ENCODE assay signal across 8 mouse cellular contexts in the genomic region with DNA sequence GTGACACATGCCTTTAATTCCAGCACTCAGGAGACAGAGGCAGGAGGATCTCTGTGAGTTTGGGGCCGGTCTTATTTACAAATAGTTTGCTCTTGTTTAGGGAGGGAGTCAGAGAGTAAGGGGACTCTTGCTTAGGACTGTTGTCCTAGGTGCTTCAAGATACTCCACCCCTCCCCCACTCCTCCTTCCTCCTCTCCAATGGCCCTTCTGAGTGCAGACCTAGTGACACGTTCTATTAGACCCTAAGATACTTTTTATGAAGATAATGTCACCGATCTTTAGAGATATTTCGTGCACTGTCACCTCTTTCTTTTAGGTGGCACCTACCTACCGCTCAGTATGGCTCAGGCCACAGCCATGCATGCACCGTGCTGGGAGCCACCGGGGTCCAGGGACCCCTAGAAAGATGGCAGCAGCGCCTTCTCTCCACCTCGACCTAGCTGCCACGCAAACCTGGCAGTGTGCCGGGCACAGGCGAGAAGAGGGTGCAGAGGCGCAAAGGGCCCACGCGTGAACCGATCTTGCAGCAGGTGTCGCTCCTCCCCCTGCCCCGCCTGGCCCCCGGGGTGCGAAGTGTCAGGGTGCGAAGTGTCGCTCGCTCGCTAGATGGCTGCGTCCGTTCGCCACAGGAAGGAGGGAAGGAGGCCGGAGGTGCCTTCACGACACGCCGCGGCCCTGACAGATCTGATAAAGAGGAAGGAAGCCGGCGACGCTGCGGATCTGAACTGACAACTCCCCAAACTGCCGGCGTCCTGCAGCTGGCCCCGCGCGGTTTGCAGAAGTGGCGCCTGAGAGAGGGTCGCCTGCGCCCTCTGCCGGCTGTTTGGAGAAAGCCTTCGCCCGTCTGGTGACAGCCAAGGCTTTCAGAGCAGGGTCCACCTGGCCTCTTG.
DNase-seq lines count a peak whose midpoint lies in the region; ATAC-seq lines count a peak whose summit lies in the region.

No protein-coding gene starts in this region.

- peak; percentile 66 for DNase-seq in WW6 (ENCODE audit: low read depth, low spot score)
- DNase-seq in gastrocnemius, postnatal 10 days = peak; percentile 90
- peak; percentile 97 for DNase-seq in induced T-regulatory cell, adult 2 months (ENCODE audit: low read depth)
- DNase-seq in left cerebral cortex, adult 8-10 months (ENCODE audit: low spot score in 2 of 2) = peak; percentile 33 to 61
- peak; percentile 82 to 89 for DNase-seq in right cerebral cortex, postnatal 10 days (ENCODE audit: low spot score in 2 of 2)
- DNase-seq in urinary bladder, postnatal 25 days (ENCODE audit: low spot score) = peak; percentile 82

- ATAC-seq in common myeloid progenitor, adult 5-6 weeks (replicated peaks; ENCODE audit: low read depth, poor library complexity, severe bottlenecking) = peak; percentile 83
- peak; percentile 83 for ATAC-seq in megakaryocyte progenitor cell, adult 5-6 weeks (replicated peaks; ENCODE audit: poor library complexity)

Comparison
In these comparisons a context has a peak if more than half of its experiments do, and no peak if none do; other contexts are left out.
1. Peak in every context shown above with its lines: DNase-seq and ATAC-seq.
2. DNase-seq: peak in every context shown above with its lines; median percentile 97 in induced T-regulatory cell, adult 2 months; 90 in gastrocnemius, postnatal 10 days; 86 in right cerebral cortex, postnatal 10 days; 82 in urinary bladder, postnatal 25 days; 66 in WW6; 47 in left cerebral cortex, adult 8-10 months.